9 mouse cellular contexts compared by ENCODE assay signal in genomic region chr16:18288581-18289061, GRCm38 (mm10). TPM values are rescaled to one million over a fixed set of nuclear protein-coding genes. Genes with fewer than 3 reads are reported as not detected.
DNase-seq lines count a peak whose midpoint lies in the region; ATAC-seq lines count a peak whose summit lies in the region.
"Had no signal": no experiment of that assay in that cellular context is flagged by ENCODE, and none has a peak within 500 bp of the region (broad histone marks: within the 10 kb centered on the region; RNA-seq: fewer than 3 reads in every experiment).

No protein-coding gene starts in this region.

- peak overlapping the region; percentile 97 for H3K9ac ChIP-seq in forebrain, embryonic 12.5 days

- peak overlapping the region; percentile 88 for H3K4me3 ChIP-seq in forebrain, embryonic 12.5 days (replicated peaks)
- H3K4me3 ChIP-seq in megakaryocyte, embryonic 14.5 days (replicated peaks): peak overlapping the region; percentile 95

- H3K27me3 ChIP-seq in forebrain, embryonic 12.5 days: no peaks in the 10 kb centered on the region
- no peaks in the 10 kb centered on the region for H3K27me3 ChIP-seq in megakaryocyte, embryonic 14.5 days (replicated peaks)

- under 1% methylated on average over 30 of the region's 31 CpGs for WGBS in forebrain, embryonic 12.5 days

- H3K4me1 ChIP-seq in forebrain, embryonic 12.5 days: peaks cover 31% of the 10 kb centered on the region
- peaks cover 43% of the 10 kb centered on the region for H3K4me1 ChIP-seq in megakaryocyte, embryonic 14.5 days

- H3K36me3 ChIP-seq in forebrain, embryonic 12.5 days (replicated peaks): peaks cover 35% of the 10 kb centered on the region
- peaks cover 31% of the 10 kb centered on the region for H3K36me3 ChIP-seq in megakaryocyte, embryonic 14.5 days (replicated peaks; ENCODE audit: low read length)

- no peaks in the 10 kb centered on the region for H3K9me3 ChIP-seq in forebrain, embryonic 12.5 days
- H3K9me3 ChIP-seq in megakaryocyte, embryonic 14.5 days: no peaks in the 10 kb centered on the region

- peak overlapping the region; percentile 90 for H3K27ac ChIP-seq in forebrain, embryonic 12.5 days

- peak; percentile 74 for ATAC-seq in forebrain, embryonic 12.5 days (ENCODE audit: low FRiP score)

- DNase-seq in gastrocnemius, postnatal 10 days: peak; percentile 77
- no peak for DNase-seq in gastrocnemius, adult 18-20 months (ENCODE audit: low spot score)
- DNase-seq in thymus, postnatal 14 days: peak; percentile 88
- DNase-seq in thymus, adult 18-20 months: no peak
- peak; percentile 82 to 91 for DNase-seq in kidney, postnatal 4 days
- no peak for DNase-seq in retina, postnatal 1 day

- H3K4me2 ChIP-seq in forebrain, embryonic 12.5 days: peak overlapping the region; percentile 72

RNA-seq across cellular contexts. Expression of gene Dgcr8, which starts 0.4 kb away (rescaled TPM):
- 10 to 100 TPM; 23.6 to 33.4 TPM for total RNA-seq in gastrocnemius, postnatal 10 days (2021)
- total RNA-seq in gastrocnemius, adult 18-20 months (2021): 10 to 100 TPM; 11.2 to 11.8 TPM
- 40.8 and 44.2 TPM in 2 replicates for polyA plus RNA-seq in forebrain, embryonic 12.5 days (2016; fragmentation: Nextera tagmentation; extraction: Ambion mirVana)
- 0.77 and 2.5 TPM in 2 replicates for polyA plus RNA-seq in megakaryocyte, embryonic 14.5 days (2012; ENCODE audit: insufficient read depth, low replicate concordance)

RNA-seq across cellular contexts. Expression of gene Gm49776, which starts 30.5 kb away (rescaled TPM):
- not detected for total RNA-seq in gastrocnemius, postnatal 10 days (2021)
- total RNA-seq in gastrocnemius, adult 18-20 months (2021): not detected
- polyA plus RNA-seq in forebrain, embryonic 12.5 days (2016; fragmentation: Nextera tagmentation; extraction: Ambion mirVana): 3.4 TPM in 1 of 2 replicates, not detected in the other
- 1.3 TPM in 1 of 2 replicates, not detected in the other for polyA plus RNA-seq in megakaryocyte, embryonic 14.5 days (2012; ENCODE audit: insufficient read depth, low replicate concordance)
- total RNA-seq: left cerebral cortex, postnatal 14 days had no signal

RNA-seq across cellular contexts. Expression of gene Ranbp1, which starts 40.1 kb away (rescaled TPM):
- 10 to 100 TPM; 52.4 to 72.0 TPM for total RNA-seq in gastrocnemius, postnatal 10 days (2021)
- 10 to 100 TPM; 20.0 to 26.0 TPM for total RNA-seq in gastrocnemius, adult 18-20 months (2021)
- 983 and 1,008 TPM in 2 replicates for polyA plus RNA-seq in forebrain, embryonic 12.5 days (2016; fragmentation: Nextera tagmentation; extraction: Ambion mirVana)
- 283 and 648 TPM in 2 replicates for polyA plus RNA-seq in megakaryocyte, embryonic 14.5 days (2012; ENCODE audit: insufficient read depth, low replicate concordance)

RNA-seq across cellular contexts. Expression of gene Trmt2a, which starts 40.1 kb away (rescaled TPM):
- total RNA-seq in gastrocnemius, postnatal 10 days (2021): 10 to 100 TPM; 15.3 to 21.2 TPM
- 10 to 100 TPM in 1 of 2 experiments, 1 to 10 TPM in 1; 9.2 to 11.2 TPM for total RNA-seq in gastrocnemius, adult 18-20 months (2021)
- polyA plus RNA-seq in forebrain, embryonic 12.5 days (2016; fragmentation: Nextera tagmentation; extraction: Ambion mirVana): 111 and 118 TPM in 2 replicates
- polyA plus RNA-seq in megakaryocyte, embryonic 14.5 days (2012; ENCODE audit: insufficient read depth, low replicate concordance): 3.9 and 21.7 TPM in 2 replicates

RNA-seq across cellular contexts. Expression of gene Zdhhc8, which starts 53.7 kb away (rescaled TPM):
- total RNA-seq in gastrocnemius, postnatal 10 days (2021): 10 to 100 TPM; 26.3 to 29.7 TPM
- 10 to 100 TPM; 23.7 to 27.3 TPM for total RNA-seq in gastrocnemius, adult 18-20 months (2021)
- polyA plus RNA-seq in forebrain, embryonic 12.5 days (2016; fragmentation: Nextera tagmentation; extraction: Ambion mirVana): 15.7 and 16.9 TPM in 2 replicates
- 18.6 and 41.2 TPM in 2 replicates for polyA plus RNA-seq in megakaryocyte, embryonic 14.5 days (2012; ENCODE audit: insufficient read depth, low replicate concordance)

Comparison
In these comparisons a context has a peak if more than half of its experiments do, and no peak if none do; other contexts are left out.
1. DNase-seq: peak in gastrocnemius, postnatal 10 days (single experiment), thymus, postnatal 14 days (single experiment) and kidney, postnatal 4 days (2 of 2); none in gastrocnemius, adult 18-20 months (single experiment), thymus, adult 18-20 months (0 of 2) and retina, postnatal 1 day (single experiment).